Mouse (Mus musculus): ENCODE results near the gene Hypk. TPM values are rescaled to one million over a fixed set of nuclear protein-coding genes. Genes with fewer than 3 reads are reported as not detected.
A peak's percentile ranks its signal among the peaks of the same experiment; 100 is the strongest.
"Not testable (repeated sequence)": the region's sequence is repeated elsewhere in the genome, so short reads cannot be mapped to it uniquely, and the experiment has no call there.

Gene Hypk
- total RNA-seq, 4 experiments from 2014 or later, result 14.2 to 53.3 (median 35.7) TPM

DNA sequence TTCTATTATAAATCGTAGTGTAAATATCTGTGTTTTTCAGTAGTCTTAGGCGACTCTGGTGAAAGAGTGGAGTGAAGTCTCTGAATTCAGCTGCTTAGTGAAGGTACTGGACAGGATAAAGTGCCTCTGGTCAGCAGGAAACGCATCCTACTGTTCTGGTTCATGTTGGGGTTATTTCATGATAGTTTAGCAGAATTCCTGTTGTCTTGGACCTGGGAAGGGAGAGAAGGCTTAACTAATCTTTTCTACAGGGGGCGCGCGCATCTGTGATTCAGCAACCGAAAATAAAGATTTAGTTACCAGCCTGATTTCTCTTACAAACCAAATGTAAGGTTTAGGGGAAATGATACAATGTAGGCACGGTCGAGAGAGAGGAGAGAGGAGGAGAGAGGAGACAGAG, 5.0 kb upstream of the Hypk start:
- DNase-seq, result no peak

DNA sequence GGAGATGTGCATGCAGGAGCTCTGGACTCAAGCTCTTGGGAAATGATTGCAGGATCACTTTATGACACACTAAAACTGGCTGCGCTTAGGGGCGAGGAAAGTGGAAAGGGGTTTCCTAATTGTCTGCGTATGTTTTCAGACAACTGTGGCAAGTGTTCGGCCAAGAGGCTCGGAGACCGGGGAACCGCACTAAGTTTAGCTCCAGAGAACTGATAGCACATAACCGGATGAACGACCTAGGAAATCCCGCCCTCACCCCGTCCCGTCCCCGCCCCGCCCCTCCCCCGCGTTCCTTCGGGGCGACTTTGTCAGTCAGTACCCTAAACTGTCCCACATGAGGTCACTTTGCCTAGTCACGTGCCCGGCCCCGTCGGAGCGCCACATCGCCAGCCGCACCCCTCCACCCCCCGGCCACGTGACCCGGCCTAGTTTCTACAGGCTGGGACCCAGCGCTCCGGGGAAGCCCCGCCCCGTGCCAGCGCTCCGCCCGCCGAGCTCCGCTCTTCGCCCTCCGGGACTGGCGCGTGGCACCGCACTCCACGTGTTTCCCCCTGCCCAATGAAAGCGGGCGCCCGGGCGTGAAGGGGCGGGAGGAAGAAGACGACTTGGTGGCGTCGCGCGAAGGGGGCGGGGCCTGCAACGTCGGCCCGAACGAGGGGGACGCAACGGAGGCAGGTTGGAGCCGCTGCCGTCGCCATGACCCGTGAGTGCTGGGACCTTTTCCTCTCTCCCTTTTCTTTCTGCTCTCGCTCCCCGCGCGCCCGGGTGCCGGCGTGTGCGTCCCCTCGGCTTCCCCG, 4.2 kb upstream of the Hypk start, which contains the start of gene Serf2:
Serf2 (plus strand) TSS at position 457 of the 797 bp plus-strand sequence.
- peak; percentile 100 for DNase-seq

DNA sequence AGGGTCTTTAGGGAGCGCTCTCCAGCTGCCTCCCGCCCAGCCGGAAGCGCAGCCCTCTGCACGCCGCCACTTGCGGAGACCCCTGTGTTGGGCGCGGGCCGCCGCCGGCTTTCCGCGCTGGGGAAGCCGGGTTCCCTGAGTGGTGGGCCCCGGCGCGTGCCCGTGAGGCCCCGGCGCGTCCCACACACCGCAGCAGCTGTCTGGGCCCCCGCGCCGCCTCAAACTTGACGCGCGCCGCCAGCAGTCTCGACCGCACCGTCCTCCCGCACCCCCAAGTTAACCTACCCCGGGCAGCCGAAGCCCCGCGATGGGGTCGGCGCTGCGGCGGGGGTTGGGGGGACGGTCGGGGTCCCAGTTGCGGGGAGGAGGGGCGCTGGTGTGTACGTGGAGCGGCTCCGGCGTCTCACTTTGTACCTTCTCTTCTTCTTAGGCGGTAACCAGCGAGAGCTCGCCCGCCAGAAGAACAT, 3.5 kb upstream of the Hypk start:
- DNase-seq, result peak; percentile 33

DNA sequence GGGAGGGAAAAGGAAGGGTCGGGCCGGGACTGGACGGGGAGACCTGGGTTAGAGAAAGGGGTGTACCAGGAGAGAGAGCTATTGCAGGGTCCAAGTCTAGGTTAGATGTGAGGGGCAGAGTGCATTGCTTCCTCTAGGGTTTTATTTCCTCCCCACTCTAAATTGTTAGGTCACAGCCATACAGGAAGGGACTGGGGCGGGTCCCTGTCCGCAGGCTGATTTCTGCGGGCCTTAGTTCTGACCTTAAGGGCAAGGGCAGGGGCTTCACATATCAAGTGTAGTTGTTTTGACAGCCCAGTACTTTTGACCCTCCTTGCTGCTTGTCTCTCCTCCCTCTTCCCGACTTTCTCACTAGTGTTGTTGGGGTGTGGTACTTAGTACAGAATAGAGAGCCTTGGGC, 3.0 kb upstream of the Hypk start:
- DNase-seq, result peak; percentile 31

DNA sequence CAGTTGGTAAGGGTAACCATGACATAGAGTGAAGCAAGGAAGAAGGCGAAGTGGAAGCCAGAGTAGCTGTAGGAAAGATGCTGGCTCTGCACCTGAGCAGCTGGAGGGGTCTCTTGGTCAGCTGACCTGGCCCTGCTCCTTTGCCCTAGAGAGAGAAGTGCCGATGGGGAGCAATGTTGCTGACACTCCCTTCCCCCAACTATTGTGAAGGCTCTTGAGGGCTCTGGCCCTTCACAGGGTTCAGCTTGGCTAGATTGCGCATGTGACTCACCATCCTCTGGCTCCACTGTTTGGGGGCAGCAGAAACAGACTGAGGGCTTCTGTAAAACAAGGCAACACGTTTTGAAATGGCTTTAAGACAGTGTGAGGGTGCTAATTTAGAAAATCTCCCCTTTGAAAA, 729 bp upstream of the Hypk start:
- DNase-seq, result no peak

DNA sequence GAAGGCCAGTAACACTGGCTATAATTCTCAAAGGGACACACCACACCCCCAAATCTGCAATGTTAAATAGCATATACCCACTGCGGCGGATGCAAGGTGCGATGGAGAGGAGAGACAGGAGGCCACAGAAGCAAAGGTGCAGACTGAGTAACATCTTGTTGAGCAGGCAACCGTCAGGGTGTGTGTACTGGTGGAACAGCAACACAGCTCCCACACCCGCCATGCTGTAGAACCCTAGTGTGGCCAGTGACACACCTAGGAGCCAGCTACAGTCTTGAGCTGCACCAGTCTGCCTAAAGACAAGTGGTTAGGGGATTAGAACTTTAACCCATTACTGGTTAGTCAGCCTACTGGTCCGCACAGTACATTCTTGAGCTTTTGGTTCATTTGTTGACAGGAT, 827 bp downstream of the Hypk start:
- DNase-seq, result no peak

DNA sequence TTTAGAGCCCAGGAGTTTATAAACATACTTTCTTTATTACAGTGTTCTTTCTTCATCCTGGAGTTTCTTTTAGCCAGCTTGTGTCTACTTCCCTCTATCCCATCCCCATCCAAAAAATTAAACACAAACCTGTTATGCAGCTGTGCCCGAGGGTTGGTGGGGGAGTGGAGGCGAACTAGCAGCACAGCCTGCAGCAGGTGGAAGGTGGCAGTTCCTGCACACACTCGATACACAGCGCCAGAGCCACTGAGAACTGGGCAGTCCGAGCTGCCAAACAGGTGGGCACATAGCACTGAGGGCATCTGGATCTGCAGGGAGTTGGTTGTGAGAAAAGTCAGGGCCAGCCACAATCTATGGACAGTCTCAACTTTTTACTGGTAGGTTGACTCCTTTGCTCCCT, 2.4 kb downstream of the Hypk start:
- no peak for DNase-seq

DNA sequence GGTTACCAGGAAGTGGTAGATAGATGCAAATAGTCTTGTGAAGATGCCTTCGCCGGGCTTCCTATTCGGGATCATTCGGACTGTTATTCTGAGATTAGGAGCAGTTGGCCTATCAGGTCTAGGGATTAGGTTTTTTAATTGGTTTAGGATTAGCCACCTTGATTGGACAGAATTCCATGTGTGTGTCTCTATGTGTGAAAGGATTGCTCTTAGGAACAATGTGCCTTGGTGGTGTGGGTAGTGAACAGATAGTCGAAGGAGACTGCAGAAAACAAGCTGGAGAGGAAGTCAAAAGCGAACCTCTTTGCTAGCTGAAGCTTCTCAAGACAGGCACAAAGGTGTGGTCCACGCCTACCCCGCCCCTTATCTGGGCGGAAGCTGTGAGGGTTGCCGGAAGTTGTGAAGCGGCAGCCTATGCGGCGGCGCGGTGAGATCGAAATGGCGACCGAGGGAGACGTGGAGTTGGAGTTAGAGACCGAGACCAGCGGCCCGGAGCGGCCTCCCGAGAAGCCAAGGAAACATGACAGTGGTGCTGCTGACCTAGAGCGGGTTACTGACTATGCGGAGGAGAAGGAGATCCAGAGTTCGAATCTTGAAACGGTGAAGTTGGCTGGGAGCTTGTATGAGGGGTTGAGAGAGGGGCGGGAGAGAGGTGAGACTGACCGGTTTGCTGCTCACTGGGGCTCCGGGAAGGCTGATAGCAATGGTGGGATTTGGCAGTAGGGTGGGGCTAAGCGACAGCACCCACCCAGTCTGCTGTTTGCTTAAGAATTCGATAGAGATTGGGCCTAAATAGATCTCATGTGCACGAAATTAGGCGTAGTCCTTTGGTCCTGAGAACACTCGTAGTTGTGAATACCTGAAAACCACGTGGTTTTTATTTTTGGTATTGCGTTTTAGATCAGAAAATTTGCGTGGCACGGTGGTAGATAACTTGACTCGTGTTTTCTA, 3.9 kb downstream of the Hypk start, which contains the start of gene Serinc4:
Serinc4 (minus strand) TSS at position 90 of the 951 bp plus-strand sequence.
- peak; percentile 81 for DNase-seq

DNA sequence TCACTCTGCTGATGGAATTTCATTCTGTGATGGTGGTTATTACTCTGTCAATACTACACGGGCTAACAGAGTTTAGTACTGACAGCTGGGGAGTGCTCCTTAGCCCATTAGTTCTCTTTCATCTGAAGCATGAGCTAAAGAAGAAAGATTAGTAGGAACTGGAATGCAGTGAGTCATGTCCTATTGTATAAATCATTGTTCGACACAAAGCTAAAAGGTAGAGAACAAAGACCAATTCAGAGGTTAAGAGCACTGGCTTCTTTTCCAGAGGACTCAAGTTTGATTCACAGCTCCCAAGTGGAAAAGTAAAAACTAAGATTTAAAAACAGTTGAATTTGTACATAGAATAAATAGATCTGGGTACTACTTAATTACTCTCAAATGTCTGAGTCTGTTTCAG, 7.0 kb downstream of the Hypk start:
- DNase-seq, result no peak

DNA sequence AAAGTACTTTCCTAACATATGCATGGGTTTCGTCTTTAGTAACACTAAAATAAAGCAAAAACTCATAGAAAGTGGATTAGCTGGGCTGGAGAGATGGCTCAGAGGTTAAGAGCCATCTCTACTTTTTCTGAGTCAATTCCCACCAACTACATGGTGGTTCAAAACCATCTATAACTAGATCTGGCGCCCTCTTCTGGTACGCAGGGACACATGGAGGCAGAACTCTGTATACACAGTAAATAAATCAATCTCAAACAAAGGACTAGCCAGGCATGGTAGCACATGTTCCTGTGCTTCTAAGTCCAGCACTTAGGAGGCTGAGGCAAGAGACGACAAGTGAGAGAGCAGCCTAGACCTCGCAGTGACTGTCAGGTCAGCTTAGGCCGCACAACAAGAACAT, 15.9 kb downstream of the Hypk start:
- DNase-seq, result not testable (repeated sequence)

DNA sequence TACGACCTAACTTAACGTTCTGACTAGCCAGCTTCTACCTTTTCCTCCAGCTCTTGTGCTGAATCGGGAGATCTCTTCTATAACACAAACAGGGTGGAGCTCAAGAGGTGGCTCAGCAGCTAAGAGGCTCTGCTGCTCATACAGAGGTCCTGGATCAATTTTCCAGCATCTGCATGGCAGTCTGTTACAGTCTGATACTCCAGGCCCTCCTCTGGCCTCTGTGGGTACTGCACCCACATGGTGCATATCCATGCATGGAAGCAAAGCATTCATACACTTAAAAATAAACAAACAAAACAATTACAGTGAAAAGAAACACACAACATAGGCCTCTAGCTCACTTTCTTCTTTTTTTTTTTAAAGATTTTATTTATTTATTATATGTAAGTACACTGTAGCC, 19.7 kb downstream of the Hypk start:
- DNase-seq, result not testable (repeated sequence)

DNA sequence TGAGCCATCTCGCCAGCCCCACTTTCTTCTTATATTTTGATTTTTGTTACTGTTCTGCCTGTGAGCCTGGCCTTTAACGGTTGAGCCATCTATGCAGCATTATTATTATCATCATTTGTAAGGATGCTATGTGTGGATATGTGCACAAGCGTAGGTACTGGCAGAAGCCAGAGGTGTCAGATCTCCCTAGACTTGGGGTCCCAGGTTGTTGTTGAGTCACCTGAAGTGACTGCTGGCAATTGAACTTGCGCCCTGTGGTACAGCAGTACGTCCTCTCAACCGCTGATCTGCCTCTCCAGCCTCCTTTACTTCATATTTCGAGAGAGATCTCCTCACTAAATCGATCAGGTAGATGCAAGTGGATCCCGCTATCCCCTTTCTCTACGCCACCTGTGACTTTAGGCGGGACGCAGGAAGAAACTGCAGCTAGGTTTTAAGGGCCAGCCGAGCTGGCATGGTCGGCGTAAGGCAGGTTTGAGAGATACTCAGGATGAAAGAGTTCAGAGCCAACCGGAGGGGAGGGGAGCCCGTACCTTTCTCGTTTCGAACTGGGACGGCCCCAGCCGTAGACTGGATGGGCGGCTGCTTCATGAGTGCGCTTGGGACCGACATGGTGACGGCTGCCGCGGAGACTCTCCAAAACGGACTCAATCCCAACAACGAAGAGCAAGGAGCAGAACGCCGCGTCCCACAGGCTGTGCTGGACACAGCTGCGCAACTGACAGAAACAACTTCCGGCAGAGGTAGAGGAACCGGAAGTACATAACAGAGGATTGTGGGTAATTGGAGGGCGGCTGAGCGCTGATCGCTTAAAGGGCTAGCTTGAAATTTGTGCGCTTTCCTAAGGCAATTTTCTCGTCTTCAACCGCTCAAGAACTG, 20.4 kb downstream of the Hypk start, which contains the start of gene Mfap1b:
Mfap1b (minus strand) TSS at position 767 of the 879 bp plus-strand sequence.
- peak; percentile 76 for DNase-seq

DNA sequence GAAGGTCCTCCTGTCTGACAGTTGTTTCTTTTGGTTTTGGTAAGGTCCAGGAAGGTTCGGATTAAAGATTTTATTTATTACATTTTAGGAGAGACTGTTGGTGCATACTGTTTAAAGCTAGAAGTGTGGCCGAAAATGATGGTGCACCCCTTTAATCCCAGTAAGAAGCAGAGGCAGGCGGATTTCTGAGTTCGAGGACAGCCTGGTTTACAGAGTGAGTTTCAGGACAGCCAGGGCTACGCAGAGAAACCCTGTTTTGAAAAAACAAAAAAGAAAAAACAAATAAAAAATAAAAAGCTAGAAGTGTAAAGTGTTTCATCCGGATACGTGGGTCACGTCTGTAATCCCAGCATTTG, 21.1 kb downstream of the Hypk start:
- no peak for DNase-seq

DNA sequence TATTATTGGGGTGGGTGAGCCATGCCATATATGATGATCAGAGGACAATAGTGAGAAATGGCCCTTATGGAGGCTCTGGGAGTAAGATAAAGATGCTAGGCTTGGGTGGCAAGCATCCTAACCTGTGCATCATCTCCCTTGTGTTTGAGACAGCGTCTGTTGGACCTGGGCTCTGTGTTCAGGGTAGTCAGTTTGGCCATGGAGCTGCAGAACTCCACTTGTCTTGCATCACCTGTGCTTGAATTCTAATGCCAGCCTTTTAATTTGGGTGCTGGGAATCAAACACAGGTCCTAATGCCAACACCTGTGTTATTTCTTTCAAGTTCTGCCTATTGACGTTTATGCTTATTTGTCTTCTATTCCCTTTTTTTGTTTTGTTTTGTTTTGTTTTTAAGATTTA, 22.2 kb downstream of the Hypk start:
- DNase-seq, result not testable (repeated sequence)

DNA sequence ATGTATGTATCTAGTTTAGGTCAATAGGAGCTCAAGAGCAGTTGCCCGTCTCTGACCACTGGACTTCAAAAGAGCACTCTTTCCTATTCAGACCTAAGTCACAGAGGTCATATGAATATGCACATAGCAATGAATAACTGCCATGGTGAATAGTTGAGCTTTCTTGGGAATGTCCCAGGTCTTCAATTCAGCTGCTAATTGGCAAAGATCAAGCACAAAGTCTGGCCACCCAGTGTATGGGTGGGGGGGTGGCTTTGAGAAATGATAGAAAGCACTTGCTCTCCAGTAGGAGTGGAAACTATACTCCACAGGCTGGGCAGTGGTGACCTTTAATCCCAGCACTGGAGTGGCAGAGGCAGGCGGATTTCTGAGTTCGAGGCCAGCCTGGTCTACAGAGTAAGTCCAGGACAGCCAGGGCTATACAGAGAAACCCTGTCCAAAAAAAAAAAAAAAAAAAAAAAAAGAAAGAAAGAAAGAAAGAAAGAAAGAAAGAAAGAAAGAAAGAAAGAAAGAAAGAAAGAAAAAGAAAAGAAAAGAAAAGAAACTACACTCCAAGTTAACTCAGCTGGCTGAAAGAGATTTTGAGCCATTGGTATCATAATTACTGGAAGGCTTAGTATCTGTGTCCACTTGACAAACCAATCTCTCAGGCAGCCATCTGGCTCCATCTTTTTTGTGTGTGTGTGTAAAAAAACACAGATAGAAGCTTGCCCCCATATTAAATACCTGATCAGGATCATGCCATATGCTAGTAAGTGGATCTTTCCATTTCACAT, 24.6 kb downstream of the Hypk start:
- DNase-seq, result no peak

DNA sequence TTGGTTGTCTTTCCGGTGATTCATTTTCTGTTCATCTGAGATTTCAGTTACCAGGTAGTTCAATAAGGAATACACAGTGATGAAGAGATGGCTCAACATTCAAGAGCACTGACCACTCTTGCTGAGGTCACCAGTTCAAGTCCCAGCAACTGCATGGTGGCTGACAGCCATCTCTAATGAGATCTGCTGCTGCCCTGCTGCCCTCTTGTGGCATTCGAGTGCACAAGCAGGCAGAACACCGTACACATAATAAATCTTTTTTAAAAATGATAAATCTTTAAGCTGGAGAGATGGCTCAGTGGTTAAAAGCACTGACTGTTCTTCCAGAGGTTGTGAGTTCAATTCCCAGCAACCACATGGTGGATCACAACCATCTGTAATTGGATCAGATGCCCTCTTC, 27.4 kb downstream of the Hypk start:
- no peak for DNase-seq

DNA sequence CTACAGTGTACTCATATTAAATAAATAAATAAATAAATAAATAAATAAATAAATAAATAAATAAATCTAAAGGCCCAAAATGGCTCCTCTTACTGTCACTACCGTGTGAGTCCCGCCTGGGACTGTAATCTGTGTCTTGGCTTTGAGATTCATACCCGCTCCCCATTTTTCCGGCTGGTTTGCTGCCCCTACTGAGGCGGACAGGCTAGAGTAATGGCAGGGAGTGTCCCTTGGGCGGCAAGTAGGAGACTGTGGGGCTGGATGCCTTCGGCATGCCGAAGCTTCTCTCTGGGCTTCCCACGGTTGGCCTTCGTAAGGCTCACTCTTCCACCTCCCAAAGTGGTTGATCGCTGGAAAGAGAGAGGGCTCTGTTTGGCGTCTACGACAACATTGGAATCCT, 27.8 kb downstream of the Hypk start:
- DNase-seq, result not testable (repeated sequence)

DNA sequence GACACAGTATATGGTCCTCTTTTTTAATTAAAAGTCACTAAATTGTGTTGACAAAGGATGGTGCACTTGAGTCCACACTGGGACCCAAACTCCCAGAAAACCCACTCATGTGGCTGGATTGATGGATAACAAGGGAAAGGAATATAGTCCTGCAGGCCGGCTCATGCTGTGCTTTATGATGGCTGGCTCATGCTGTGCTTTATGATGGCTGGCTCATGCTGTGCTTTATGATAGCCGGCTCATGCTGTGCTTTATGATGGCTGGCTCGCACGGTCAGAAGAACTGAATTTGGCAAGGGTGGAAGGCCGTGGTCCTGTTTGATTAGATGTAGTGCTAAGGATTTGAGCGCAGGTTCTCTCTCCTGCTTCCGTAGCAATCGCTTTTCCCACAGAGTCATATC, 30.5 kb downstream of the Hypk start:
- DNase-seq, result no peak

DNA sequence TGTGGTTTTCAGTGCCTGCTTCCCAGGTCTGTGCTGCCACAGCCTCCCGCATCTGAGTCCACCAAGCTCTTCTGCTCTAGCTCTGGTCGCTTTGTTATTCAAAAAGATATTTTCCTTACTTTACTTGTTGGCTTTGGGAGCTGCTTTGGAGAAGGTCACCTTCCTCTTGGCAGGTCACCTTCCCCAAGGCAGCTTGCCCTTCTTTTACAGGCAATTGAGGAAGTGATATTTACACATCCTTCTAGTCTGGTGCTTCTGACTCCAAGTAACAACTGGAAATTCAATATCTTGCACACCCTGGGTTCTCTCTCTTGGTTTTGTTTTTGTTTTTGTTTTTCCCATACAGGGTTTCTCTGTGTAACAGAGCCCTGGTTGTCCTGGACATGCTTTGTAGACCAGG, 31.3 kb downstream of the Hypk start:
- DNase-seq, result not testable (repeated sequence)

DNA sequence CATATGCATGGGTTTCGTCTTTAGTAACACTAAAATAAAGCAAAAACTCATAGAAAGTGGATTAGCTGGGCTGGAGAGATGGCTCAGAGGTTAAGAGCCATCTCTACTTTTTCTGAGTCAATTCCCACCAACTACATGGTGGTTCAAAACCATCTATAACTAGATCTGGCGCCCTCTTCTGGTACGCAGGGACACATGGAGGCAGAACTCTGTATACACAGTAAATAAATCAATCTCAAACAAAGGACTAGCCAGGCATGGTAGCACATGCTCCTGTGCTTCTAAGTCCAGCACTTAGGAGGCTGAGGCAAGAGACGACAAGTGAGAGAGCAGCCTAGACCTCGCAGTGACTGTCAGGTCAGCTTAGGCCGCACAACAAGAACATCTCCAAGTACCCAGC, 48.5 kb downstream of the Hypk start:
- not testable (repeated sequence) for DNase-seq

Measured in adrenal gland, adult 8-10 months (tissue).